ENCODE assay signal across 29 mouse cellular contexts in the genomic region with DNA sequence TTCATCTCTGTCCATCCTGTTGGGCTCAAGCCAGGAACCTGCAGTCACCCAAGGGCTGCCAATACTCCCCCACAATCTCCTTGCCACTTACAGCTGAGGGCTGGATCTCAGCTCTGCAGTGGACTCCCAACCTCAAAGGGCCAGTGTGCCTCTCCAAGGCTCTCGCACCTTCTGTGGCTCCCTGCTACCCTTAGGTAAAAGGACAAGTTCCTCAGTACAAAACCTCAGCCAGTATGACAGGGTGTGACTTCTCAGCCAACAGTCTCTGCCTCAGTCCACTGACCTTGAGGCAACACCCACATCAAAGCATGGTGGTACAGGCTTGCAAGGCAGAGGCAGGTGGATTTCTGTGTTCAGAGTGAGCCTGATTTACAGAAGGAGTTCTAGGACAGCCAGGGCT. TPM values are rescaled to one million over a fixed set of nuclear protein-coding genes. Genes with fewer than 3 reads are reported as not detected.
"Had no signal": no experiment of that assay in that cellular context is flagged by ENCODE, and none has a peak within 500 bp of the region (broad histone marks: within the 10 kb centered on the region; RNA-seq: fewer than 3 reads in every experiment).

No protein-coding gene starts in this region.

- H3K4me2 ChIP-seq: liver, embryonic 12.5 days; lung, embryonic 14.5 days; midbrain, embryonic 12.5 days; neural tube, embryonic 13.5 days; neural tube, embryonic 15.5 days; stomach, embryonic 15.5 days had no signal

- ATAC-seq: liver, embryonic 12.5 days; midbrain, embryonic 16.5 days had no signal

- H3K9ac ChIP-seq: liver, embryonic 12.5 days; liver, embryonic 14.5 days; lung, embryonic 14.5 days; midbrain, embryonic 12.5 days; neural tube, embryonic 13.5 days; neural tube, embryonic 15.5 days; stomach, embryonic 15.5 days had no signal

- DNase-seq: lung, adult 18-20 months; lung, embryonic 14.5 days; lung, postnatal 10 days; lung, postnatal 4 days; midbrain, embryonic 14.5 days; retina, postnatal 1 day; right cerebral cortex, adult 18-20 months; right cerebral cortex, postnatal 25 days; right cerebral cortex, postnatal 4 days; thymus, adult 2 months; thymus, postnatal 25 days; thymus, postnatal 4 days had no signal

- H3K36me3 ChIP-seq: liver, embryonic 12.5 days; midbrain, embryonic 10.5 days; midbrain, embryonic 12.5 days; neural tube, embryonic 13.5 days; neural tube, embryonic 15.5 days; stomach, embryonic 15.5 days had no signal

- H3K27me3 ChIP-seq: liver, embryonic 12.5 days; stomach, embryonic 15.5 days had no signal

- H3K27ac ChIP-seq: liver, embryonic 12.5 days; liver, embryonic 14.5 days; midbrain, embryonic 10.5 days; midbrain, embryonic 12.5 days; neural tube, embryonic 13.5 days; neural tube, embryonic 15.5 days; stomach, embryonic 15.5 days; stomach, postnatal 0 days had no signal

- H3K4me3 ChIP-seq: liver, embryonic 12.5 days; midbrain, embryonic 10.5 days; midbrain, embryonic 12.5 days; neural tube, embryonic 13.5 days; neural tube, embryonic 15.5 days; stomach, embryonic 15.5 days had no signal

- H3K4me1 ChIP-seq: liver, embryonic 12.5 days; midbrain, embryonic 10.5 days; midbrain, embryonic 12.5 days; neural tube, embryonic 13.5 days; neural tube, embryonic 15.5 days; stomach, embryonic 15.5 days had no signal

- H3K9me3 ChIP-seq: liver, embryonic 12.5 days; midbrain, embryonic 10.5 days; midbrain, embryonic 12.5 days; neural tube, embryonic 13.5 days; neural tube, embryonic 15.5 days; stomach, embryonic 15.5 days had no signal

RNA-seq across cellular contexts. Expression of a gene that starts 0.8 kb away (rescaled TPM):
- total RNA-seq: megakaryocyte-erythroid progenitor cell, adult 5-6 weeks had no signal
- polyA plus RNA-seq: liver, embryonic 12.5 days; liver, embryonic 16.5 days; lung, embryonic 14.5 days; midbrain, embryonic 10.5 days; midbrain, embryonic 12.5 days; midbrain, embryonic 14.5 days; neural tube, embryonic 11.5 days; neural tube, embryonic 13.5 days; neural tube, embryonic 15.5 days; small intestine, adult 2 months; stomach, embryonic 15.5 days had no signal

RNA-seq across cellular contexts. Expression of a gene that starts 1.6 kb away (rescaled TPM):
- total RNA-seq: megakaryocyte, adult 5-6 weeks; megakaryocyte-erythroid progenitor cell, adult 5-6 weeks had no signal
- polyA plus RNA-seq: liver, embryonic 12.5 days; liver, embryonic 14.5 days; liver, embryonic 16.5 days; lung, embryonic 14.5 days; lung, embryonic 16.5 days; midbrain, embryonic 10.5 days; midbrain, embryonic 12.5 days; midbrain, embryonic 14.5 days; midbrain, embryonic 16.5 days; neural tube, embryonic 11.5 days; neural tube, embryonic 13.5 days; neural tube, embryonic 15.5 days; small intestine, adult 2 months; stomach, embryonic 15.5 days; stomach, postnatal 0 days; testis, adult 2 months; thymus, adult 2 months; urinary bladder, adult 2 months had no signal

RNA-seq across cellular contexts. Expression of a gene that starts 22.4 kb away (rescaled TPM):
- polyA plus RNA-seq: midbrain, embryonic 10.5 days; midbrain, embryonic 12.5 days; midbrain, embryonic 14.5 days; midbrain, embryonic 16.5 days; neural tube, embryonic 11.5 days; neural tube, embryonic 13.5 days; neural tube, embryonic 15.5 days had no signal
